Mouse (Mus musculus) stomach, postnatal 0 days (tissue): ENCODE data around the gene Gm10273.

Experiments
- CTCF ChIP-seq: IDR thresholded peaks from 2 replicates; pipeline ENCODE4 v1.5.1; 2016; ENCODE audit warnings: antibody characterized with exemption, low read depth, mild to moderate bottlenecking, moderate library complexity
- EP300 ChIP-seq: optimal IDR thresholded peaks from 2 replicates; pipeline ENCODE3; 2016; ENCODE audit warnings: antibody characterized with exemption

GRCm38 (mm10) chr10:59379927-59380326 lies 15.5 kb upstream of the Gm10273 start:
- TF ChIP-seq CTCF (no peak), EP300 (no peak)
